Mouse (Mus musculus) kidney, embryonic 14.5 days (tissue): ENCODE results near the gene Gpn3. TPM values are rescaled to one million over a fixed set of nuclear protein-coding genes. Genes with fewer than 3 reads are reported as not detected.

Experiments used
- ATAC-seq: fragments of 200-750 bp; cut with Nextera tagmentation; 2 replicates; pipeline ENCODE4 v1.8.0; 2017; ENCODE audit warnings: moderate number of reproducible peaks, mild to moderate bottlenecking, moderate TSS enrichment, moderate library complexity; ENCODE audit not compliant: low FRiP score, low TSS enrichment
- H3K27ac ChIP-seq: fragments of 300-500 bp; sonication (generic); 2 replicates; pipeline ENCODE4 v1.5.1; 2014; ENCODE audit warnings: low read depth, mild to moderate bottlenecking, low read length, moderate library complexity, mixed read lengths
- H3K27me3 ChIP-seq: fragments of 300-500 bp; sonication (generic); 2 replicates; pipeline ENCODE4 v1.6.1; 2014; ENCODE audit warnings: mild to moderate bottlenecking, low read length; ENCODE audit not compliant: control insufficient read depth, insufficient read depth
- H3K36me3 ChIP-seq: fragments of 300-500 bp; sonication (generic); 2 replicates; pipeline ENCODE4 v1.6.1; 2014; ENCODE audit warnings: low read length, mixed read lengths; ENCODE audit not compliant: control insufficient read depth, insufficient read depth
- H3K4me1 ChIP-seq: fragments of 300-500 bp; sonication (generic); 2 replicates; pipeline ENCODE4 v1.6.1; 2014; ENCODE audit warnings: low read length, mixed read lengths; ENCODE audit not compliant: control insufficient read depth, insufficient read depth
- H3K4me2 ChIP-seq: fragments of 300-500 bp; sonication (generic); replicated peaks from 2 replicates; pipeline ENCODE4 v1.6.1; 2014; ENCODE audit warnings: low read depth, mild to moderate bottlenecking, low read length
- H3K4me3 ChIP-seq: fragments of 300-500 bp; sonication (generic); 2 replicates; pipeline ENCODE4 v1.5.1; 2014; ENCODE audit warnings: mild to moderate bottlenecking, low read length
- H3K9ac ChIP-seq: fragments of 300-500 bp; sonication (generic); 2 replicates; pipeline ENCODE4 v1.6.1; 2014; ENCODE audit warnings: low read depth, mild to moderate bottlenecking, low read length, moderate library complexity
- H3K9me3 ChIP-seq: fragments of 300-500 bp; sonication (generic); 2 replicates; pipeline ENCODE4 v1.6.1; 2016; ENCODE audit warnings: low read length; ENCODE audit not compliant: control insufficient read depth
- WGBS: fragments of 180-500 bp; shearing (Covaris S2); extraction: QIAGEN DNeasy Blood & Tissue Kit; methylation state at CpG from one replicate; pipeline ENCODE4 v1.1.7; 2014; 5-methylcytosine and 5-hydroxymethylcytosine counted together
- polyA plus RNA-seq: library from polyadenylated mRNA; unstranded; fragments of >200 nt; fragmentation: Nextera tagmentation; extraction: Ambion mirVana; gene quantifications from 2 replicates; pipeline ENCODE4 v1.2.1, GENCODE M21; 2014

The Gpn3 gene
- polyA plus RNA-seq, 1 experiment from 2014 or later, result 82.6 TPM

DNA sequence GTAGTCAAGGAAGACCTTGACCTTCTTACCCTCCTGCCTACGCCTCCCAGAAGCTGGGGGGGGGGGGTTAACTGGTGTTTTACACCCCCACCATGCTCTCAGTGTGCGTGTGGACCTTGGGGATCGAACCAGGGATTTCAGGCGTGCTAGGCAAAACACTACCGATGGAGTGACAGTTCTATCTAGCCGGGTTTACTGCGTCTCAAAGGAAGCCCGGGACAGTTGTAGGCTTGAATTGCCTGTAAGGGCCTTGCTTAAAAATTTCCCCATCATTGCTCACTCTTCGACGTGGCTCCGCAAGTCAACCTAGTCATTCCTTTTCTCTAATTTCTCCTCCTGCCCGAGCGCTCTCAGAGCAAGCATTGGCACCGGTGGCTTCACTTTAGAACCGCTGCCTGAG is 51.4 kb downstream of the Gpn3 start:
- Histone ChIP-seq H3K9ac (peak overlapping the region; percentile 85), H3K36me3 (peaks cover 5% of the 10 kb centered on the region), H3K9me3 (no peaks in the 10 kb centered on the region), H3K4me2 (peak overlapping the region; percentile 89), H3K27ac (no peak overlapping the region), H3K27me3 (no peaks in the 10 kb centered on the region), H3K4me3 (peak overlapping the region; percentile 79), H3K4me1 (peaks cover 16% of the 10 kb centered on the region)
- 30% methylated on average over 15 of the region's 15 CpGs for WGBS
- ATAC-seq, result no peak

DNA sequence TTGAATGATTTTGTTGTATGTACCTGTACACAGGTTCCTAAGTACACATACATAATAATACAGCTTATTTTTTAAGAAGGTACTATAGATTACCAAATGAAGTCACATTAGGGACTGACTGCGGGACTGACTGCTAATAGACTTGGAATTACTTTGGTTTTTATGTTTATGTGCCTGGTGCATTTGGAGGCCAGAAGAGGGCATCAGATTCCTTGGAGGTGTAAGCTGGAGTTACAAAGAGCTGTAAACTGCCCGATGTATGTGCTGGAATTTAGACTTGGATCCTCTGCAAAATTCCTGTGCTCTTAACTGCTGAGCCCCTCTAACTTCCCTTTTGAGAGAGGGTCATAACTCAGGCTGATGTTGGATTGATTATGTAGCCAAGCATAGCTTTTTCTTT is 53.9 kb downstream of the Gpn3 start:
- Histone ChIP-seq H3K4me1 (peaks cover 16% of the 10 kb centered on the region), H3K9ac (no peak overlapping the region), H3K27ac (no peak overlapping the region), H3K4me2 (no peak overlapping the region), H3K9me3 (no peaks in the 10 kb centered on the region), H3K27me3 (no peaks in the 10 kb centered on the region), H3K36me3 (peaks cover 29% of the 10 kb centered on the region), H3K4me3 (no peak overlapping the region)
- 84% methylated on average over 2 of the region's 2 CpGs for WGBS
- ATAC-seq, result no peak

DNA sequence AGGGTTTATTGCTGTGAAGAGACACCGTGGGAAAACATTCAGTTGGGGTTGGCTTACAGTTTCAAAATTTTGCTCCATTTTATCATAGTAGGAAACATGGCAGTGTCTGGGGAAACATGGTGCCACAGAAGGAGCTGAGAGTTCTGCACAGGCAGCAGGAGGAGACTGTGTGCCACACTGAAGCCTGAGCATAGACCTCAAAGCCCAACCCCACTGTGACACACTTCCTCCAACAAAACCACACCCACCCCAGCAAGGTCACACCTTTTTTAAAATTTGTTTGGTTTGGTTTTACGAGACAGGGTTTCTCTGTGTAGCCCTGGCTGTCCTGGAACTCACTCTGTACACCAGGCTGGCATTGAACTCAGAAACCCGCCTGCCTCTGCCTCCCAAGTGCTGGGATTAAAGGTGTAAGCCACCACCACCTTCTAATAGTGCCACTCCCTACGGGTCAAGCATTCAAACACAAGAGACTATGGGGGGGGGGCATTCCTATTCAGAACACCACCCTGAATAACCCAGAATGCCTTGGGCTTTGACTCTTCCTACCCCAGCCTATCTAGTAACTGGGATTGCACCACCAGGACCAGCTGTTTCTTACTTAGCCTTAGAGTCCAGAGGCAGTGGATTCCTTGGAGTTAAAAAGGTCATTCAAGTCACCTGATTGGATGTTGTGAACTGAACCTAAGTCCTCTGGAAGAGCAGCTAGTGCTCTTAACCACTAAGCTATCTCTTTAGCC is 58.5 kb downstream of the Gpn3 start:
- WGBS, result 91% methylated on average over 4 of the region's 4 CpGs
- Histone ChIP-seq H3K9ac (no peak overlapping the region), H3K4me2 (no peak overlapping the region), H3K4me1 (no peaks in the 10 kb centered on the region), H3K9me3 (no peaks in the 10 kb centered on the region), H3K27ac (no peak overlapping the region), H3K36me3 (peaks cover 71% of the 10 kb centered on the region), H3K27me3 (no peaks in the 10 kb centered on the region), H3K4me3 (no peak overlapping the region)
- ATAC-seq, result no peak

DNA sequence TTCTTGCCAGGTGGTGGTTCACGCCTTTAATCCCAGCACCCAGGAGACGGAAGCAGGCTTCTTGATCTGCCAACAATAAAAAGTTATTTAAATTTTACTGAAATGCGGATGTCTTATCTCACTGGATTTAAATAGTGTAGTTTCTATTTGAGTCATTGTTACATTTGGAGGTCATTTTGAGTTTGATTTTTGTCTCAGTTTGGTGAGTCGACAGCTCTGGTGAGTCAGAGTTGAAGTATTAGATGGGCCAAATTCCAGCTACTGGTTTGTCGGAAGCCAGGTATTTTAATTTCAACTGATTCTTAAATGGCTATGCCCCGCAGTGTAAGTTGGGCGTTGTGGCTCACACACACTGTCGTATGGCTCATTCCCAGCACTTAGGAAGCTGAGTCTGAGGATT is 59.5 kb downstream of the Gpn3 start:
- H3K4me3 ChIP-seq, result no peak overlapping the region
- H3K9ac ChIP-seq, result no peak overlapping the region
- no peaks in the 10 kb centered on the region for H3K9me3 ChIP-seq
- 94% methylated on average over 8 of the region's 8 CpGs for WGBS
- H3K4me2 ChIP-seq, result no peak overlapping the region
- ATAC-seq, result no peak
- H3K27me3 ChIP-seq, result no peaks in the 10 kb centered on the region
- peaks cover 80% of the 10 kb centered on the region for H3K36me3 ChIP-seq
- no peaks in the 10 kb centered on the region for H3K4me1 ChIP-seq
- H3K27ac ChIP-seq, result no peak overlapping the region

Other genes with a start within 250 kb of the Gpn3 start
- gene Ccdc63, start 231.1 kb upstream of the Gpn3 start, polyA plus RNA-seq, result 0.31 and 0.36 TPM in 2 replicates
- 281 and 296 TPM in 2 replicates for gene Ppp1cc, start 213.6 kb upstream of the Gpn3 start, polyA plus RNA-seq
- 12.7 TPM in 2 replicates for gene Hvcn1, start 165.1 kb upstream of the Gpn3 start, polyA plus RNA-seq
- 6.5 and 9.8 TPM in 2 replicates for gene Tctn1, start 107.4 kb upstream of the Gpn3 start, polyA plus RNA-seq
- 7.9 and 10.9 TPM in 2 replicates for gene Pptc7, start 87.5 kb upstream of the Gpn3 start, polyA plus RNA-seq
- 11.4 and 12.2 TPM in 2 replicates for gene Rad9b, start 17.6 kb upstream of the Gpn3 start, polyA plus RNA-seq
- 224 and 236 TPM in 2 replicates for gene Vps29, start 17.5 kb upstream of the Gpn3 start, polyA plus RNA-seq
- gene Fam216a, start 488 bp downstream of the Gpn3 start, polyA plus RNA-seq, result 73.6 and 76.0 TPM in 2 replicates
- 32.5 and 201 TPM in 2 replicates for gene Arpc3, start 20.0 kb downstream of the Gpn3 start, polyA plus RNA-seq
- gene Anapc7, start 49.8 kb downstream of the Gpn3 start, polyA plus RNA-seq, result 29.1 and 32.5 TPM in 2 replicates
- gene Atp2a2, start 130.3 kb downstream of the Gpn3 start, polyA plus RNA-seq, result 30.3 and 53.2 TPM in 2 replicates
- 34.1 and 46.0 TPM in 2 replicates for gene Ift81, start 242.6 kb downstream of the Gpn3 start, polyA plus RNA-seq